Mouse (Mus musculus): ENCODE results near the gene Rassf1. TPM values are rescaled to one million over a fixed set of nuclear protein-coding genes. Genes with fewer than 3 reads are reported as not detected.

Gene Rassf1
- polyA plus RNA-seq, 1 experiment from 2014 or later: 45.4 TPM

Other genes starting within 250 kb of the Rassf1 start
- gene Hemk1, start 213.2 kb upstream of the Rassf1 start, polyA plus RNA-seq (2015; fragmentation: Nextera tagmentation; extraction: Ambion mirVana): 15.6 and 18.8 TPM in 2 replicates
- gene 6430571L13Rik, start 211.0 kb upstream of the Rassf1 start, polyA plus RNA-seq (2015; fragmentation: Nextera tagmentation; extraction: Ambion mirVana): 3.3 and 5.4 TPM in 2 replicates
- 3.6 and 5.8 TPM in 2 replicates for gene Cacna2d2, start 151.9 kb upstream of the Rassf1 start, polyA plus RNA-seq (2015; fragmentation: Nextera tagmentation; extraction: Ambion mirVana)
- gene Tmem115, start 17.6 kb upstream of the Rassf1 start, polyA plus RNA-seq (2015; fragmentation: Nextera tagmentation; extraction: Ambion mirVana): 41.9 and 44.5 TPM in 2 replicates
- 35.7 and 38.5 TPM in 2 replicates for gene Cyb561d2, start 9.4 kb upstream of the Rassf1 start, polyA plus RNA-seq (2015; fragmentation: Nextera tagmentation; extraction: Ambion mirVana)
- gene Nprl2, start 9.3 kb upstream of the Rassf1 start, polyA plus RNA-seq (2015; fragmentation: Nextera tagmentation; extraction: Ambion mirVana): 88.4 and 89.8 TPM in 2 replicates
- 2.2 and 3.2 TPM in 2 replicates for gene Zmynd10, start 4.3 kb upstream of the Rassf1 start, polyA plus RNA-seq (2015; fragmentation: Nextera tagmentation; extraction: Ambion mirVana)
- 93.2 and 98.5 TPM in 2 replicates for gene Tusc2, start 11.7 kb downstream of the Rassf1 start, polyA plus RNA-seq (2015; fragmentation: Nextera tagmentation; extraction: Ambion mirVana)
- gene Hyal2, start 16.4 kb downstream of the Rassf1 start, polyA plus RNA-seq (2015; fragmentation: Nextera tagmentation; extraction: Ambion mirVana): 69.7 and 74.5 TPM in 2 replicates
- 6.9 and 7.2 TPM in 2 replicates for gene Hyal1, start 25.4 kb downstream of the Rassf1 start, polyA plus RNA-seq (2015; fragmentation: Nextera tagmentation; extraction: Ambion mirVana)
- gene Naa80, start 27.3 kb downstream of the Rassf1 start, polyA plus RNA-seq (2015; fragmentation: Nextera tagmentation; extraction: Ambion mirVana): 16.2 and 16.9 TPM in 2 replicates
- gene Hyal3, start 29.3 kb downstream of the Rassf1 start, polyA plus RNA-seq (2015; fragmentation: Nextera tagmentation; extraction: Ambion mirVana): 1.4 TPM in 2 replicates
- gene Ifrd2, start 36.1 kb downstream of the Rassf1 start, polyA plus RNA-seq (2015; fragmentation: Nextera tagmentation; extraction: Ambion mirVana): 14.4 and 16.8 TPM in 2 replicates
- gene Sema3b, start 57.7 kb downstream of the Rassf1 start, polyA plus RNA-seq (2015; fragmentation: Nextera tagmentation; extraction: Ambion mirVana): 2.3 and 3.0 TPM in 2 replicates
- 299 and 316 TPM in 2 replicates for gene Gnai2, start 83.8 kb downstream of the Rassf1 start, polyA plus RNA-seq (2015; fragmentation: Nextera tagmentation; extraction: Ambion mirVana)
- gene Slc38a3, start 118.0 kb downstream of the Rassf1 start, polyA plus RNA-seq (2015; fragmentation: Nextera tagmentation; extraction: Ambion mirVana): 30.4 and 32.6 TPM in 2 replicates
- 1.2 and 1.4 TPM in 2 replicates for gene Gnat1, start 128.2 kb downstream of the Rassf1 start, polyA plus RNA-seq (2015; fragmentation: Nextera tagmentation; extraction: Ambion mirVana)
- gene Sema3f, start 158.9 kb downstream of the Rassf1 start, polyA plus RNA-seq (2015; fragmentation: Nextera tagmentation; extraction: Ambion mirVana): 11.0 and 14.9 TPM in 2 replicates
- gene Rbm5, start 219.4 kb downstream of the Rassf1 start, polyA plus RNA-seq (2015; fragmentation: Nextera tagmentation; extraction: Ambion mirVana): 294 and 303 TPM in 2 replicates

All from forebrain, embryonic 16.5 days (tissue).